Mouse (Mus musculus): ENCODE data around the gene Borcs5. TPM values are rescaled to one million over a fixed set of nuclear protein-coding genes. Genes with fewer than 3 reads are reported as not detected.

Borcs5 gene
- polyA plus RNA-seq, 1 experiment from 2014 or later: 15.4 TPM

DNA sequence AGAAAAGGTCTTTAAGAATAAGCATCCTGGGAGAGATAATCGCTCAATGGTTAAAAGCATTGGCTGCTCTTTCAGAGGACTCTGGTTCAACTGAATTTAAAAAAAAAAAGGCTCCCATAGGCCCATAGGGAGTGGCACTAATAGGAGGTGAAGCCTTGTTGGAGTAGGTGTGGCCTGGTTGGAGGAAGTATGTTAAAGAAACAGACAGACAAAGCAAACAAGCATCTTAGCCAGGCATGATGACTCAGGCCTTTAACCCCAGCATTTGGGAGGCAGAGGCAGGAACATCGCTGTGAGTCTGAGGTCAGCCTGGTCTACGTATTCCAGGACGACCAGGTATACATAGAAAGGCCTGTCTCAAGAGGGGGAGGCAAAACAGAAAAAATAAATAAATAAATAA is 114.1 kb downstream of the Borcs5 start:
- no peak for DNase-seq (ENCODE audit: low read depth, low spot score)
- CTCF ChIA-PET: no interaction called here
- no peaks in the 10 kb centered on the region for H3K27me3 ChIP-seq
- no peak for ATAC-seq
- no peak for TF ChIP-seq CTCF (IDR thresholded peaks at IDR 0.05)
- POLR2A ChIA-PET: no interaction called here
- in situ Hi-C loops (cut with MboI; ENCODE audit: low pct_unique_long_range_greater_than_20kb): no loop called here

DNA sequence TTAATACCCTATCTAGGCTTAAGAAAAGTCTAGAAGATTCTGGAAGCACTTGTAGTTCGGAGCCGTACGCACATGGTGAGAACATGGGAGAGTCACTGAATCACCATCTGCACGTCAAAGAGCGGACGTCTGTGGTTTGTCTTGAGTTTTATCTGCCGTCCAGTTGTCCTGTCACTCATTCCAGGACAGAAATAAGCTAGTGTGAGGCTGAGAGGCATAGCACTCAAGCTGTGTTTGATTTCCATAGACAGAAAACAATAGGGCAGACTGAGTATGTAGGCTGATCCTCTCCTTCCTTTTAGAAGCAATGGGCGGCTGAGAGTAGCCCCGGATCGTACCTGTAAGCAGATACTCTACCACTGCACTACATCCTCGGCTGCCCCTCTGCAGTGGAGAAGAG is 114.5 kb downstream of the Borcs5 start:
- in situ Hi-C loops (cut with MboI; ENCODE audit: low pct_unique_long_range_greater_than_20kb): no loop called here
- no peak for ATAC-seq
- H3K27me3 ChIP-seq: no peaks in the 10 kb centered on the region
- no peak for TF ChIP-seq CTCF (IDR thresholded peaks at IDR 0.05)
- no peak for DNase-seq (ENCODE audit: low read depth, low spot score)
- POLR2A ChIA-PET: no interaction called here
- CTCF ChIA-PET: no interaction called here

DNA sequence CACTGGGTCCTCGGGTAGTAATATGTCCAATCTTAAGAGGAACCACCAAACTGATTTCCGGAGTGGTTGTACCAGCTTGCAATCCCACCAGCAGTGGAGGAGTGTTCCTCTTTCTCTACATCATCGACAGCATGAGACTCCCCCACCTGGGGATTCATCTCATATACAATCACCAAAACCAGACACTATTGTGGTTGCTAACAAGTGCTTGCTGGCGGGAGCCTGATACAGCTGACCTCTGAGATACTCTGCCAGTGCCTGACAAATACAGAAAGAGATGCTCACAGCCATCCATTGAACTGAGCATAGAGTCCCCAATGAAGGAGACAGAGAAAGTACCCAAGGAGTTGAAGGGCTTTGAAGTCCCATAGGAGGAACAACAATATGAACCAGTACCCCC is 116.7 kb downstream of the Borcs5 start:
- TF ChIP-seq CTCF (IDR thresholded peaks at IDR 0.05): no peak
- ChIA-PET POLR2A (no interaction called here), CTCF (no interaction called here)
- DNase-seq (ENCODE audit: low read depth, low spot score) (no peak), ATAC-seq (no peak)
- H3K27me3 ChIP-seq: no peaks in the 10 kb centered on the region
- in situ Hi-C loops (cut with MboI; ENCODE audit: low pct_unique_long_range_greater_than_20kb): no loop called here

Other genes starting within 250 kb of the Borcs5 start
- gene Bcl2l14, start 243.2 kb upstream of the Borcs5 start, polyA plus RNA-seq (2021): not detected
- gene Lrp6, start 72.5 kb upstream of the Borcs5 start, polyA plus RNA-seq (2021): 36.2 TPM
- not detected for gene Mansc1, start 7.0 kb upstream of the Borcs5 start, polyA plus RNA-seq (2021)
- 43.7 TPM for gene Dusp16, start 153.1 kb downstream of the Borcs5 start, polyA plus RNA-seq (2021)
- 19.6 TPM for gene Crebl2, start 190.6 kb downstream of the Borcs5 start, polyA plus RNA-seq (2021)